Mouse (Mus musculus) midbrain, embryonic 10.5 days (tissue): ENCODE measurements at regions not wholly inside any gene's neighbourhood (a gene's known extent, or its start where the extent isn't known, plus 50 kb on each side); places are given as distances from the start of the nearest gene placed in this dataset.

ENCODE experiments used
- DNase-seq: peaks from one replicate; pipeline ENCODE4 v3.0.0-alpha.2; 2017; ENCODE audit warnings: low spot score
- H3K27ac ChIP-seq: fragments of 300-500 bp; sonication (generic); replicated peaks from 2 replicates; pipeline ENCODE4 v1.5.1; 2016; ENCODE audit warnings: mild to moderate bottlenecking
- H3K27me3 ChIP-seq: fragments of 300-500 bp; sonication (generic); 2 replicates; pipeline ENCODE4 v1.6.1; 2016; ENCODE audit warnings: low read depth, mild to moderate bottlenecking; ENCODE audit not compliant: poor library complexity, severe bottlenecking
- H3K36me3 ChIP-seq: fragments of 300-500 bp; sonication (generic); 2 replicates; pipeline ENCODE4 v1.6.1; 2016; ENCODE audit warnings: mild to moderate bottlenecking, moderate library complexity
- H3K4me1 ChIP-seq: fragments of 300-500 bp; sonication (generic); 2 replicates; pipeline ENCODE4 v1.6.1; 2016
- H3K4me3 ChIP-seq: fragments of 300-500 bp; sonication (generic); 2 replicates; pipeline ENCODE4 v1.5.1; 2016; ENCODE audit warnings: mild to moderate bottlenecking, moderate library complexity
- H3K9me3 ChIP-seq: fragments of 300-500 bp; sonication (generic); replicated peaks from 2 replicates; pipeline ENCODE4 v1.6.1; 2016; ENCODE audit warnings: mild to moderate bottlenecking
- WGBS: fragments of 180-500 bp; shearing (Covaris S2); methylation state at CpG from one replicate; pipeline ENCODE4 v1.1.7; 2016; 5-methylcytosine and 5-hydroxymethylcytosine counted together

DNA sequence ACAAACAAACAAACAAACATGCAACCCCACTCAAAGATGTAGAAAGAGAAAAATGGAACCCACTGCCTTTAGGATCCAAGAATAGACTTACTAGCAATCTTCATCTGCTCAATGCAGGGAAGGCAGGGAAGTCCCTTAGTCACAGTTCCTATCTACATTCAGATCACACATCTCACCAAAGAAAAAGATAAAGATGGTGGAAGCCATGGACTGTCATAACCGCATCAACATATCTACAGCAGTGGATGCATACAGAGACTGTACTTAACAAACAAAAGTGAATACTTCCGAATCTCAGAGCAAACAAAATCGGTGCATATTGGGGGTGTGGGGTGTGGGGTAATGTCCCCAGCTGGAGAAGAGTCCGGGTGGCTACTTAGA, 97.7 kb upstream of the Max start:
- H3K4me1 ChIP-seq: peaks cover 27% of the 10 kb centered on the region
- no peak overlapping the region for H3K4me3 ChIP-seq
- H3K36me3 ChIP-seq: no peaks in the 10 kb centered on the region
- WGBS: 91% methylated on average over 4 of the region's 4 CpGs
- no peaks in the 10 kb centered on the region for H3K27me3 ChIP-seq
- no peak for DNase-seq
- H3K9me3 ChIP-seq: no peaks in the 10 kb centered on the region
- peak overlapping the region; percentile 35 for H3K27ac ChIP-seq

DNA sequence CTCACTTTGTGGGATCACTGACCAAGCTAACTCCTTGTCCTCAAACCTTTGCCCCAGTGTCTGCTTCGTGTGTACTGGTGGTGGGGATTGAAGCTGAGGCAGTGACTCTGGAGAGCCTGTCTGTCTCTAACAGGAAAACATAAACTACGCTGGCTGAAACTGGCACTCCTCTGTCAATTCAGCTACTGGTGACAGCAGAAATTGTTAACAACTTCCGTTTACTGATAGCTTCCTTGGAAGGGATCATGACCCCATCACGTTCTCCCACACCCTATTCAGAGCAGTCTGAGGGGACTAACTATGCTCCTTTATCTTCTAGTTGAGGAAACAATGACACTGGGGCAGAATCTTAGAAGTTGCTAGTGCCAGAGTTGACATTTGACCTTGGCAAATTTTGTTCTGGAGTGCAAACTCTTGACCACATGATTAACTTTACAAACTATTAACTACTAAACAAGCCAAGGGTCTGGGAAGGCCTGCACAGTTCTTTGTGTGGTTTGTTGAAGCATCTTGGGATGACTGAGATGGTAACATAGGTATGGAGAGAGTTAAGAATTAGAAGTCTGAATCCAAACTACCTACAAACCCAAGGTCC, 96.7 kb upstream of the Max start:
- no peak for DNase-seq
- Histone ChIP-seq H3K4me1 (peaks cover 27% of the 10 kb centered on the region), H3K4me3 (no peak overlapping the region), H3K36me3 (no peaks in the 10 kb centered on the region), H3K9me3 (no peaks in the 10 kb centered on the region), H3K27ac (no peak overlapping the region), H3K27me3 (no peaks in the 10 kb centered on the region)
- WGBS: 51% methylated on average over 4 of the region's 4 CpGs

DNA sequence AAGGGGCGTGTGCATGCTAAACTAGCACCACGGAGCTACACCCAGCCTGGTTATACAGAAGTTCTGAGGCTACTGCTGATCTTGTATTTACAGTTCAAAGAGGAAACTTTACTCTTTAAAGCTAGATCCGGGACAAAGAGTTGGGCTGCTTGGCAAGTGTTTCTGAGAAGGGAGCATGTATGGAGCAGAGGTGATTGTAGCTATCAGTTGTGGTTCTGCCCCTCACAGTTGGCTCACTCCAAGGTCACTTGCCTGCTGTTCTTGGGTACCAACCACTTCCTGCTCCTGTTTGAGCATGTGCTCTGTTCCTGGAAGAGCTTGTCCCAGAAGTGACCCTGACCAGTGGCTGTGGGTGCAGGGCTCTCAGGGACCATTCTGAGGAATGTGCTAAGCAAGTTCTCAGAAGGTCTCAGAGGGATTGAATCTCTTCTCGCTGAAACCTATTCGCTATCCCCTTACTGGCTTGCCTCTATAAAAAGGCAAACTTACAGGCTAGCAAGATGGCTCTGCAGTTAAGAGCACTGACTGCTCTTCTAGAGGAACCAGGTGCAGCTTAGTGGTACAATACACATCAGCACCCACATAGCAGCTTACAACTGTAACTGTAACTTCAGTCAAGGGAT, 94.9 kb upstream of the Max start:
- Histone ChIP-seq H3K27me3 (no peaks in the 10 kb centered on the region), H3K27ac (no peak overlapping the region), H3K9me3 (no peaks in the 10 kb centered on the region), H3K4me1 (peaks cover 27% of the 10 kb centered on the region), H3K4me3 (no peak overlapping the region), H3K36me3 (no peaks in the 10 kb centered on the region)
- 82% methylated on average over 5 of the region's 5 CpGs for WGBS
- DNase-seq: no peak

DNA sequence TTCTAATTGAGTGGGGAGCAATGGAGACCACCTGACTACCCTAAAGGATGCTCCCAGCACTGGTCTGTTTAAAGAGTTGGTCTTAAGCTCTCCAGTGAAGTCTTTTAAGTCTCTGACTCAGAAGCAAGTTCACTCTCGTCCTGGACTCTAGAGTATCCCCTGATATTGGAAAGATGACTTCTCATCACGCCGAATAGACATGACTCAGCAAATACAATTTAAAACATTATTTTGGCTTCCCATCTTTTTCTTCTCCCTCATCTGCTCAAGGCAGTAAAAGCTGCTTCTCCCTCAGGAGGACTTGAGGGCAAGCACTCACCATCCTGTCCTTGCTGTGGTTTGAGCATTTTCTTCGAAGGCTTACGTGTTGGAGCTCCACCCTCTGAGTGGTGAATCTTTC, 92.7 kb upstream of the Max start:
- no peak overlapping the region for H3K27ac ChIP-seq
- H3K27me3 ChIP-seq: no peaks in the 10 kb centered on the region
- WGBS: 93% methylated on average over 5 of the region's 5 CpGs
- H3K4me3 ChIP-seq: no peak overlapping the region
- peaks cover 9% of the 10 kb centered on the region for H3K4me1 ChIP-seq
- no peak for DNase-seq
- H3K36me3 ChIP-seq: no peaks in the 10 kb centered on the region
- no peaks in the 10 kb centered on the region for H3K9me3 ChIP-seq

DNA sequence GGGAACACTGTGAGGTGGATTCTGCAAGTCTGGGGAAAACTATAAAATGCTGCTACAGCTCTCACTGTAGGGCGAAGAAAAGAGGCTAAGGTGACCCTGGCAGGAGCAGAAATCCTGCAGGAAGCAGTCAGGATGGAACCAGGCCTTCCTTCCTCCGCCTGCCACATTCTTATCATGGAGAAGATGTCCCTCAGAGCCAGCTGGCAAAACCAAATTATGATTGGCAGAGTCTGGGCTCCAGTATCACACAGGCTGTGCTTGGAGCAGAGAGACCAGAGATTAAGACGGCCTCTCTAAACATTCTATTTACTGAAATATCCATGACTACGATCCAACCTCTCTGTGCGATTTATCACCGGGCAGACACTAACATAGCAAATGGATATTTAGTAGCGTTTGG, 92.2 kb upstream of the Max start:
- no peak for DNase-seq
- no peak overlapping the region for H3K4me3 ChIP-seq
- 90% methylated on average over 7 of the region's 7 CpGs for WGBS
- no peaks in the 10 kb centered on the region for H3K9me3 ChIP-seq
- peaks cover 9% of the 10 kb centered on the region for H3K4me1 ChIP-seq
- no peaks in the 10 kb centered on the region for H3K36me3 ChIP-seq
- no peaks in the 10 kb centered on the region for H3K27me3 ChIP-seq
- no peak overlapping the region for H3K27ac ChIP-seq

DNA sequence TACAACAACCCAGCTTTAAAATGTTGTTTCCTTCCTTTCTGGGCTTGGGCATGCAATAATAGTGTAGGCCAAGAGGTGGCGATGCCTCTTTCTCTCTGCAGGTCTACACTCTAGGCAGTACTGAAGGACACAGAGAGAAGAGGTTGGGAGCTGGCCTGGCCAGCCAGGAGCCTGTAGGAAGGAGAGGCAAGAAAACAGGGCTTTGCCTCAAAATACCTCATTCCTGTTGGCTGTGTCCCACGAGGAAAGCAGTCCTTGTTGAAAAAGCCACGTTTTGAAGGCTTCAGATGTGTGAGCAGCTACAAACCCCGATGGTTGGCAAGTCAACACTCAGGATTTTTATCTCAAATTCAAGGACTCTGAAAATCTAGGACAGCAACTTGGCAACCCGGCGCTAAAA, 90.9 kb upstream of the Max start:
- no peak for DNase-seq
- no peaks in the 10 kb centered on the region for H3K36me3 ChIP-seq
- no peak overlapping the region for H3K4me3 ChIP-seq
- WGBS: 72% methylated on average over 6 of the region's 6 CpGs
- H3K4me1 ChIP-seq: peaks cover 11% of the 10 kb centered on the region
- H3K27ac ChIP-seq: no peak overlapping the region
- H3K27me3 ChIP-seq: no peaks in the 10 kb centered on the region
- no peaks in the 10 kb centered on the region for H3K9me3 ChIP-seq

DNA sequence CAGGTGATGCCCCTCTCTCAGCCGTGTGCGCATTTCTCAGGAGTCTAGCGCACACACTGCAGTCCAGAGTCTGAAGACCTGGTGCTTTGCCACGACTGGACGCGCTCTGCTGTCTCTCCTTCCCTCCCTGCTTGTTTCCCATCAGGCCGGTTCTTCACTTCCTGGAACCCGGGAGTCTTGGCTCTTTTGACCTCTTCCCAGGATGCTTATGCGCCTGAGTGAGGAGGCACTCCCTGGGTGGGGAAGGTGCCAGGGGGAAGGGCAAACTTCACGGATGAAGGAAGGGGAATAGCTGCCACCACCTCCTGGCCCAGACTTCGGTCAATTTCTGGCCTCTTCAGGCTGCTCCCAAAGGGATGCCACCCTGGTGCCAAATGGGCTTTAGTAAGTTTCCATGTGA, 86.4 kb upstream of the Max start:
- Histone ChIP-seq H3K27ac (no peak overlapping the region), H3K4me3 (no peak overlapping the region), H3K4me1 (peaks cover 2% of the 10 kb centered on the region; the same call in 1 of the 2 replicates), H3K36me3 (no peaks in the 10 kb centered on the region), H3K9me3 (no peaks in the 10 kb centered on the region), H3K27me3 (no peaks in the 10 kb centered on the region)
- no peak for DNase-seq
- WGBS: 51% methylated on average over 11 of the region's 11 CpGs

DNA sequence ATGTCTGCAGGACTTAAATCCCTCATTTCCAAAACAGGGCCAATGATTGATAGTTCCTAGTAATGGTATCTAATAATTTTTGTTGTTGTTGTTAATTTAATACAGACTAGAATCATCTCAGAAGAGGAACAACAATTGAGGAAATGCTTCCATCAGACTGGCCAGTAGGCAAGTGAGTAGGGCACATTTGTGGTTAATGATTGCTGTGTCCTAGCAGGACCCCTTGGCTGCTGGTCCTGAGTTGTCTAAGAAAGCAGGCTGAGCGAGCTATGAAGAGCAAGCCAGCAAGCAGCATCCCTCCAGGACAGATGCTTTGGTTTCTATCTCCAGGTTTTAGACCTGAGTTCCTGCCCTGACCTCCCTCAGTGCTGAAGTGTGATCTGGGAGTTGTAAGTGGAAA, 85.3 kb upstream of the Max start:
- Histone ChIP-seq H3K9me3 (no peaks in the 10 kb centered on the region), H3K27ac (no peak overlapping the region), H3K4me1 (peaks cover 2% of the 10 kb centered on the region; the same call in 1 of the 2 replicates), H3K4me3 (no peak overlapping the region), H3K27me3 (no peaks in the 10 kb centered on the region), H3K36me3 (no peaks in the 10 kb centered on the region)
- DNase-seq: no peak
- 88% methylated on average over 1 of the region's 1 CpGs for WGBS

DNA sequence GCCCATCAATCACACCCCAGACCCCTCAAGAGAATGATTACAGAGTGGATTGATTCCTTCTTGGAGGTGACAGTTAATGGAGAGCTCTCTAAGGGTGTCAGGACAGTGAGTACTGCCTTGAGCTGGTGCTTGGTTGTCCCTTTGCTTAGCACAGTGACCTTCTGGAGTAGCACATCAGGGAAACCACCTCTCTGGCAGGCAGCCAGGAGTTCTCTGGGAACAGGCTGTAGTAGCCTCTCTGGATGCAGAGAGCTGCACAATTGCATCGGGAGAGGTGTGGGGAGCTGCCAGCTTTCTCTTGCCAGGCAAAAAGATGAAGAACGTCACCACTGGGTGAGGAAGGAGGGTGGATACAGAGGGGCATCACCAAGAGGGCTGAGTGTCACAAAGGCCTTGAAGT, 84.0 kb upstream of the Max start:
- H3K9me3 ChIP-seq: no peaks in the 10 kb centered on the region
- no peak overlapping the region for H3K4me3 ChIP-seq
- no peak for DNase-seq
- H3K27ac ChIP-seq: no peak overlapping the region
- H3K27me3 ChIP-seq: no peaks in the 10 kb centered on the region
- H3K4me1 ChIP-seq: peaks cover 9% of the 10 kb centered on the region
- H3K36me3 ChIP-seq: no peaks in the 10 kb centered on the region
- WGBS: 91% methylated on average over 2 of the region's 2 CpGs

DNA sequence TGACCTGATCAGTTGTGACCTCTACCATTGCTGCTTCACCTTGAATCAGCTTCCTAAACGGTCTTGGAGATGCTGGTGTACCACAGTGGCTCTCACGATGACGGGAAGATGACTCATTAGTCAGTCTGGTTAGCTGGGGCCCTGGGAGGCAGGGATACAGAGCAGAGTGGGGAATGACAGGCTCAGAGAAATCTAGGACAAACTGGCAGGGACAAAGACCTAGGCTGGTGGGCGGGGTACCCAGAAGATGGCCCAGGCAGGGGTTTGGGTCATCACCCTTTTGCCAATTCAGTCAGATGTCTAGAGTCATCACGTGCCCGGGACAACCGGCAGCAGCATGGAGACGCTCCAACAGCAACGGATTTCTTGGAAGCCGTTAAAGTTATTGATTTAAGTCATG, 83.4 kb upstream of the Max start:
- DNase-seq: no peak
- WGBS: 89% methylated on average over 10 of the region's 10 CpGs
- Histone ChIP-seq H3K4me3 (no peak overlapping the region), H3K27ac (no peak overlapping the region), H3K4me1 (peaks cover 14% of the 10 kb centered on the region), H3K27me3 (no peaks in the 10 kb centered on the region), H3K9me3 (no peaks in the 10 kb centered on the region), H3K36me3 (no peaks in the 10 kb centered on the region)

DNA sequence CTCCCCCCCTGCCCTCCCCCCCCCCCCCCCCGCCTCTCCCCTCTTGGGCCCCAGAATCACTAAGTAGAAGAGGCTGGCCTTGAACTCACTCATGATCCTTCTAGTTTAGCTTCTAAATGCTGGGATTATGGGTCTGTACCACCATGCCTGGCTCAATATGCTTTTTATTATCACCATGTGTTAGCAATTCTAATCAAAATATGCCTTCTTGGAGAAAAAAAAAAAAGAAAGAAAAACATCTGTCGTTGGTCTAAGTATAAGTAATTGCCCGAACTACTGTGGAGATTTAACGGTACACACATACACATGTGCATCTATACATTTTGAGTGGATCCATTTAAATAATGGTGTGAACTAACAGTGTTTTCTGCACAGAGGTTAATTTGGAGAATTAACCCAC, 80.4 kb upstream of the Max start:
- no peaks in the 10 kb centered on the region for H3K9me3 ChIP-seq
- no peak for DNase-seq
- no peak overlapping the region for H3K4me3 ChIP-seq
- H3K27me3 ChIP-seq: no peaks in the 10 kb centered on the region
- H3K4me1 ChIP-seq: peaks cover 12% of the 10 kb centered on the region
- 69% methylated on average over 4 of the region's 4 CpGs for WGBS
- no peaks in the 10 kb centered on the region for H3K36me3 ChIP-seq
- no peak overlapping the region for H3K27ac ChIP-seq

DNA sequence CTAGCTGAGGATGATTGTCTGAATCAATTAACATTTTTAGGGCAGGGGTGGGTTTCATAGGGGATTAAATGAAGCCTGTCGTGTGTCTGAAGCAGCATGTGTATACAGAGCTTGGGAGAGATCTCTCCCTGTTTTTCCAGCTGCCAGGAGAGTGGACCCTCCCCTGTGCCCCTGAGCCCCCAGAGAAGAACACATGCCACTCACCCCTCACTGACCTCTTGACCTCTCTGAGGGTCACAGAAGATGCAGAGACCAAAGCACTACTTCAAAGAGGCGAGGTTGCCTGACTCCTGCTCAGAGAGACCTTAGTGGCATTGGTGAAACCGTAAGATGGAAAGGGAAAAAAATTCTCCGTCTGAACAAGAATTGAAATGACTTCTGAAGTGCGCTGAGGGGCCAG, 79.1 kb upstream of the Max start:
- Histone ChIP-seq H3K27me3 (no peaks in the 10 kb centered on the region), H3K4me3 (no peak overlapping the region), H3K36me3 (no peaks in the 10 kb centered on the region), H3K9me3 (no peaks in the 10 kb centered on the region), H3K4me1 (peaks cover 12% of the 10 kb centered on the region), H3K27ac (peak overlapping the region; percentile 23; the same call in 1 of the 2 replicates)
- WGBS: 20% methylated on average over 5 of the region's 5 CpGs
- DNase-seq: no peak

DNA sequence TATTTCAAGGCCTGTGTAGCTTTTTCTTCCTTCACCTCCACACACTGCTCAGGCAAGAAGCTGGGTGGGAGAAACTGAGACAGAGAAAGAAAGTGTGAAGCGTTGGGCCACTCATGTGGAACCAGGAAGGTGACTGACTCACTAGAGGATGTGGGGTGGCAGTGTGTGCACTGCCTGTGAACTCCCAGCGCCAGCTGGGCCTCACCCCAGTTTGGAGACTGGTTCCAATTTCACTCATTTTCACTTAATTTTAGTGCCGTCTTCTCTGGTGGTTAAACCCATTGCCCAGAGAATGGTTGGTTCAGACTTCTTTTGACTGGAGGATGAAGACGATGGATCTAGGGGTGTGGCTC, 77.9 kb upstream of the Max start:
- H3K27me3 ChIP-seq: no peaks in the 10 kb centered on the region
- H3K9me3 ChIP-seq: no peaks in the 10 kb centered on the region
- no peaks in the 10 kb centered on the region for H3K36me3 ChIP-seq
- no peak overlapping the region for H3K4me3 ChIP-seq
- WGBS: 95% methylated on average over 4 of the region's 4 CpGs
- H3K4me1 ChIP-seq: peaks cover 12% of the 10 kb centered on the region
- no peak for DNase-seq
- no peak overlapping the region for H3K27ac ChIP-seq
